Mouse (Mus musculus) heart, embryonic 11.5 days (tissue): ENCODE results near the gene Alppl2. TPM values are rescaled to one million over a fixed set of nuclear protein-coding genes. Genes with fewer than 3 reads are reported as not detected.

Experiments used
- ATAC-seq: fragments of 200-750 bp; cut with Nextera tagmentation; replicated peaks from 2 replicates; pipeline ENCODE4 v1.8.0; 2017; ENCODE audit warnings: moderate library complexity; ENCODE audit not compliant: insufficient number of reproducible peaks, low FRiP score, low TSS enrichment
- H3K27ac ChIP-seq: fragments of 300-500 bp; sonication (generic); 2 replicates; pipeline ENCODE4 v1.5.1; 2014; ENCODE audit warnings: mild to moderate bottlenecking, low read depth, low read length
- H3K27me3 ChIP-seq: fragments of 300-500 bp; sonication (generic); 2 replicates; pipeline ENCODE4 v1.6.1; 2014; ENCODE audit warnings: mild to moderate bottlenecking, low read length, mixed read lengths; ENCODE audit not compliant: control insufficient read depth, insufficient read depth
- H3K36me3 ChIP-seq: fragments of 300-500 bp; sonication (generic); 2 replicates; pipeline ENCODE4 v1.6.1; 2014; ENCODE audit warnings: mild to moderate bottlenecking, low read length, moderate library complexity, mixed read lengths; ENCODE audit not compliant: control insufficient read depth, insufficient read depth
- H3K4me1 ChIP-seq: fragments of 300-500 bp; sonication (generic); 2 replicates; pipeline ENCODE4 v1.6.1; 2014; ENCODE audit warnings: low read length; ENCODE audit not compliant: control insufficient read depth, insufficient read depth
- H3K4me2 ChIP-seq: fragments of 300-500 bp; sonication (generic); 2 replicates; pipeline ENCODE4 v1.6.1; 2014; ENCODE audit warnings: mild to moderate bottlenecking, moderate library complexity
- H3K4me3 ChIP-seq: fragments of 300-500 bp; sonication (generic); 2 replicates; pipeline ENCODE4 v1.5.1; 2014; ENCODE audit warnings: low read depth, low read length
- H3K9ac ChIP-seq: fragments of 300-500 bp; sonication (generic); 2 replicates; pipeline ENCODE4 v1.6.1; 2014; ENCODE audit warnings: mild to moderate bottlenecking, low read depth, low read length, moderate library complexity
- H3K9me3 ChIP-seq: fragments of 300-500 bp; sonication (generic); replicated peaks from 2 replicates; pipeline ENCODE4 v1.6.1; 2016; ENCODE audit warnings: low read length; ENCODE audit not compliant: control insufficient read depth
- WGBS: fragments of 180-500 bp; shearing (Covaris S2); extraction: QIAGEN DNeasy Blood & Tissue Kit; methylation state at CpG from one replicate; pipeline ENCODE4 v1.1.7; 2014; ENCODE audit not compliant: insufficient replicate concordance; 5-methylcytosine and 5-hydroxymethylcytosine counted together
- polyA plus RNA-seq: library from polyadenylated mRNA; unstranded; fragments of >200 nt; fragmentation: Nextera tagmentation; extraction: Ambion mirVana; gene quantifications from 2 replicates; pipeline ENCODE4 v1.2.1, GENCODE M21; 2014

Alppl2 gene
- polyA plus RNA-seq, 1 experiment from 2014 or later = not detected

GRCm38 (mm10) chr1:87070720-87071119, 19.0 kb downstream of the Alppl2 start:
- Histone ChIP-seq H3K9me3 (no peaks in the 10 kb centered on the region), H3K4me2 (no peak overlapping the region), H3K9ac (no peak overlapping the region), H3K4me3 (no peak overlapping the region), H3K27ac (no peak overlapping the region), H3K36me3 (no peaks in the 10 kb centered on the region), H3K4me1 (no peaks in the 10 kb centered on the region), H3K27me3 (no peaks in the 10 kb centered on the region)
- WGBS = 40% methylated on average over 16 of the region's 16 CpGs
- 0 out of 2 replicates have a peak, but pooled peaks have one; percentile 33 for ATAC-seq

GRCm38 (mm10) chr1:87060913-87061312, 28.8 kb downstream of the Alppl2 start:
- ATAC-seq = no peak
- H3K36me3 ChIP-seq = no peaks in the 10 kb centered on the region
- no peaks in the 10 kb centered on the region for H3K27me3 ChIP-seq
- no peaks in the 10 kb centered on the region for H3K4me1 ChIP-seq
- H3K9me3 ChIP-seq = no peaks in the 10 kb centered on the region
- H3K27ac ChIP-seq = no peak overlapping the region
- H3K4me2 ChIP-seq = no peak overlapping the region
- H3K9ac ChIP-seq = no peak overlapping the region
- no peak overlapping the region for H3K4me3 ChIP-seq

- H3K27ac ChIP-seq = no peak overlapping the region
- H3K9ac ChIP-seq = no peak overlapping the region
- no peak overlapping the region for H3K4me3 ChIP-seq
- no peaks in the 10 kb centered on the region for H3K9me3 ChIP-seq
- H3K27me3 ChIP-seq = no peaks in the 10 kb centered on the region
- no peak overlapping the region for H3K4me2 ChIP-seq
- H3K36me3 ChIP-seq = no peaks in the 10 kb centered on the region
- 69% methylated on average over 8 of the region's 8 CpGs for WGBS
- H3K4me1 ChIP-seq = no peaks in the 10 kb centered on the region
- no peak for ATAC-seq
Observed at GRCm38 (mm10) chr1:87059042-87059665, 30.6 kb downstream of the Alppl2 start.

- no peak for ATAC-seq
- 74% methylated on average over 4 of the region's 4 CpGs for WGBS
- H3K4me2 ChIP-seq = no peak overlapping the region
Observed at GRCm38 (mm10) chr1:87057075-87057474, 32.7 kb downstream of the Alppl2 start.

GRCm38 (mm10) chr1:87051369-87051768, 38.4 kb downstream of the Alppl2 start:
- Histone ChIP-seq H3K4me3 (no peak overlapping the region), H3K9me3 (no peaks in the 10 kb centered on the region), H3K4me1 (no peaks in the 10 kb centered on the region), H3K27ac (no peak overlapping the region), H3K4me2 (no peak overlapping the region), H3K9ac (no peak overlapping the region), H3K36me3 (no peaks in the 10 kb centered on the region), H3K27me3 (no peaks in the 10 kb centered on the region)
- no peak for ATAC-seq
- 70% methylated on average over 4 of the region's 4 CpGs for WGBS

More at GRCm38 (mm10) chr1:87057075-87057474, 32.7 kb downstream of the Alppl2 start:
- Histone ChIP-seq H3K36me3 (no peaks in the 10 kb centered on the region), H3K27ac (no peak overlapping the region), H3K9me3 (no peaks in the 10 kb centered on the region), H3K4me1 (no peaks in the 10 kb centered on the region), H3K27me3 (no peaks in the 10 kb centered on the region), H3K4me3 (no peak overlapping the region), H3K9ac (no peak overlapping the region)

GRCm38 (mm10) chr1:87050700-87051099, 39.0 kb downstream of the Alppl2 start:
- no peak overlapping the region for H3K9ac ChIP-seq

GRCm38 (mm10) chr1:87050072-87050471, 39.7 kb downstream of the Alppl2 start:
- ATAC-seq = no peak
- H3K9me3 ChIP-seq = no peaks in the 10 kb centered on the region
- H3K4me2 ChIP-seq = no peak overlapping the region
- WGBS = 66% methylated on average over 3 of the region's 3 CpGs
- no peaks in the 10 kb centered on the region for H3K36me3 ChIP-seq
- H3K27me3 ChIP-seq = no peaks in the 10 kb centered on the region
- no peaks in the 10 kb centered on the region for H3K4me1 ChIP-seq
- no peak overlapping the region for H3K4me3 ChIP-seq
- no peak overlapping the region for H3K9ac ChIP-seq
- no peak overlapping the region for H3K27ac ChIP-seq

More at GRCm38 (mm10) chr1:87050700-87051099, 39.0 kb downstream of the Alppl2 start:
- Histone ChIP-seq H3K27me3 (no peaks in the 10 kb centered on the region), H3K4me3 (no peak overlapping the region), H3K36me3 (no peaks in the 10 kb centered on the region), H3K4me2 (no peak overlapping the region), H3K4me1 (no peaks in the 10 kb centered on the region), H3K9me3 (no peaks in the 10 kb centered on the region), H3K27ac (no peak overlapping the region)
- no peak for ATAC-seq
- WGBS = 60% methylated on average over 1 of the region's 1 CpGs

GRCm38 (mm10) chr1:87041814-87042438, 47.8 kb downstream of the Alppl2 start:
- ATAC-seq = peak; percentile 46; the same call in 1 of the 2 replicates
- H3K4me3 ChIP-seq = no peak overlapping the region
- H3K4me1 ChIP-seq = no peaks in the 10 kb centered on the region
- no peak overlapping the region for H3K9ac ChIP-seq
- no peaks in the 10 kb centered on the region for H3K36me3 ChIP-seq
- 0% methylated on average over 1 of the region's 1 CpGs for WGBS
- no peak overlapping the region for H3K4me2 ChIP-seq
- H3K9me3 ChIP-seq = no peaks in the 10 kb centered on the region
- H3K27me3 ChIP-seq = no peaks in the 10 kb centered on the region
- no peak overlapping the region for H3K27ac ChIP-seq

- H3K27me3 ChIP-seq = no peaks in the 10 kb centered on the region
- H3K9ac ChIP-seq = no peak overlapping the region
- no peak overlapping the region for H3K4me2 ChIP-seq
- no peaks in the 10 kb centered on the region for H3K36me3 ChIP-seq
- 30% methylated on average over 3 of the region's 3 CpGs for WGBS
- no peak for ATAC-seq
- H3K4me1 ChIP-seq = peaks cover 3% of the 10 kb centered on the region
- H3K9me3 ChIP-seq = no peaks in the 10 kb centered on the region
- H3K27ac ChIP-seq = no peak overlapping the region
- H3K4me3 ChIP-seq = no peak overlapping the region
Observed at GRCm38 (mm10) chr1:87041119-87041518, 48.6 kb downstream of the Alppl2 start.
